Mouse (Mus musculus) limb, embryonic 10.5 days (tissue): ENCODE data around the gene Pde3b. TPM values are rescaled to one million over a fixed set of nuclear protein-coding genes. Genes with fewer than 3 reads are reported as not detected.
"Not testable (repeated sequence)": the region's sequence is repeated elsewhere in the genome, so short reads cannot be mapped to it uniquely, and the experiment has no call there.

Source experiments
- DNase-seq: peaks from one replicate; pipeline ENCODE4 v3.0.0-alpha.2; 2017; ENCODE audit warnings: low spot score
- H3K27ac ChIP-seq: fragments of 300-500 bp; sonication (generic); 2 replicates; pipeline ENCODE4 v1.5.1; 2016; ENCODE audit warnings: mild to moderate bottlenecking
- H3K27me3 ChIP-seq: fragments of 300-500 bp; sonication (generic); 2 replicates; pipeline ENCODE4 v1.6.1; 2016; ENCODE audit warnings: low read depth, mild to moderate bottlenecking; ENCODE audit not compliant: poor library complexity, severe bottlenecking
- H3K36me3 ChIP-seq: fragments of 300-500 bp; sonication (generic); 2 replicates; pipeline ENCODE4 v1.6.1; 2016; ENCODE audit warnings: mild to moderate bottlenecking, moderate library complexity
- H3K4me1 ChIP-seq: fragments of 300-500 bp; sonication (generic); 2 replicates; pipeline ENCODE4 v1.6.1; 2016
- H3K4me3 ChIP-seq: fragments of 300-500 bp; sonication (generic); 2 replicates; pipeline ENCODE4 v1.5.1; 2016; ENCODE audit warnings: mild to moderate bottlenecking, moderate library complexity
- H3K9me3 ChIP-seq: fragments of 300-500 bp; sonication (generic); replicated peaks from 2 replicates; pipeline ENCODE4 v1.6.1; 2016; ENCODE audit warnings: mild to moderate bottlenecking
- WGBS: fragments of 180-500 bp; shearing (Covaris S2); methylation state at CpG from one replicate; pipeline ENCODE4 v1.1.7; 2016; 5-methylcytosine and 5-hydroxymethylcytosine counted together
- polyA plus RNA-seq: library from polyadenylated mRNA; unstranded; fragments of >200 nt; fragmentation: Nextera tagmentation; extraction: Ambion mirVana; gene quantifications from 2 replicates; pipeline ENCODE4 v1.2.1, GENCODE M21; 2016

The Pde3b gene
- polyA plus RNA-seq: 7.5 and 7.8 TPM in 2 replicates

GRCm38 (mm10) chr7:114414421-114415335 lies at the start of gene Pde3b:
TSS of gene Pde3b (plus strand) at chr7:114415281.
- H3K4me1 ChIP-seq: peaks cover 23% of the 10 kb centered on the region
- no peaks in the 10 kb centered on the region for H3K27me3 ChIP-seq
- no peaks in the 10 kb centered on the region for H3K9me3 ChIP-seq
- H3K4me3 ChIP-seq: peak within 1 kb of the TSS; percentile 90
- WGBS: 2% methylated on average over 66 of the region's 70 CpGs
- H3K27ac ChIP-seq: peak within 1 kb of the TSS; percentile 98
- no peaks in the 10 kb centered on the region for H3K36me3 ChIP-seq
- DNase-seq: peak; percentile 82

GRCm38 (mm10) chr7:114402130-114402529 lies 13.0 kb upstream of the Pde3b start:
- Histone ChIP-seq H3K9me3 (no peaks in the 10 kb centered on the region), H3K4me1 (no peaks in the 10 kb centered on the region)
- WGBS: 95% methylated on average over 3 of the region's 3 CpGs

GRCm38 (mm10) chr7:114415336-114416020 lies 397 bp downstream of the Pde3b start:
- H3K36me3 ChIP-seq: no peaks in the 10 kb centered on the region
- peak overlapping the region; percentile 90 for H3K4me3 ChIP-seq
- DNase-seq: peak; percentile 71
- H3K27me3 ChIP-seq: no peaks in the 10 kb centered on the region
- H3K4me1 ChIP-seq: peaks cover 23% of the 10 kb centered on the region
- under 1% methylated on average over 92 of the region's 103 CpGs for WGBS
- H3K9me3 ChIP-seq: no peaks in the 10 kb centered on the region
- peak overlapping the region; percentile 98 for H3K27ac ChIP-seq

More at GRCm38 (mm10) chr7:114402130-114402529, 13.0 kb upstream of the Pde3b start:
- no peak for DNase-seq
- no peaks in the 10 kb centered on the region for H3K36me3 ChIP-seq
- H3K4me3 ChIP-seq: no peak overlapping the region
- no peaks in the 10 kb centered on the region for H3K27me3 ChIP-seq
- no peak overlapping the region for H3K27ac ChIP-seq

GRCm38 (mm10) chr7:114416021-114416845 lies 1.2 kb downstream of the Pde3b start:
- Histone ChIP-seq H3K4me3 (peak overlapping the region; percentile 90), H3K36me3 (no peaks in the 10 kb centered on the region), H3K9me3 (no peaks in the 10 kb centered on the region), H3K4me1 (peaks cover 23% of the 10 kb centered on the region), H3K27me3 (no peaks in the 10 kb centered on the region), H3K27ac (peak overlapping the region; percentile 98)
- DNase-seq: peak; percentile 77
- under 1% methylated on average over 66 of the region's 66 CpGs for WGBS

- whole genome bisulfite sequencing: 83% methylated on average over 3 of the region's 3 CpGs
- peaks cover 22% of the 10 kb centered on the region for H3K4me1 ChIP-seq
- not testable (repeated sequence) for H3K36me3 ChIP-seq, H3K27ac ChIP-seq, DNase-seq, H3K4me3 ChIP-seq, H3K27me3 ChIP-seq, H3K9me3 ChIP-seq
These were observed 4.2 kb downstream of the Pde3b start for GRCm38 (mm10) chr7:114419331-114419730.

GRCm38 (mm10) chr7:114420918-114421317 lies 5.8 kb downstream of the Pde3b start:
- no peaks in the 10 kb centered on the region for H3K9me3 ChIP-seq
- WGBS: 50% methylated on average over 4 of the region's 4 CpGs

DNA sequence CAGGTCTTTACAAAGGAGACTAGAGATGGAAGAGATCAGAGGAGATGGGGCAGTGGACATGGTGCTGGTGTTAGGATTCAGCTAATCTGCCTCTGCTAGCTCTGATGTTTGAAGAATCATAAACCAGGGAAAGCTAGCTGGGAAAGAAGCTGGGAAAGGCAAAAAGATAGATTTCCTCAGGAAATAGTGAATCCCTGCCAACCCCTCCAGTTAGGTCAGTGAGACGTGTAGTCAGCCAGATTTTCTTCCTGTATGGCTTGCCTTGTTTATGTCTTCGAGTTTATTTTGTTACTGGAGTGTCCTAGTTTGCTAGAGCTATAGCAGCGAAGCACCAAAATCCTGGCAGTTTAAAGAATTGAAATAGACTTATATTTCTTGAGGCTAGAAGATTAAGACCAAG lies 7.1 kb downstream of the Pde3b start:
- Histone ChIP-seq H3K9me3 (no peaks in the 10 kb centered on the region), H3K4me3 (no peak overlapping the region), H3K27me3 (no peaks in the 10 kb centered on the region), H3K27ac (no peak overlapping the region), H3K36me3 (no peaks in the 10 kb centered on the region), H3K4me1 (peaks cover 9% of the 10 kb centered on the region)
- no peak for DNase-seq
- WGBS: 86% methylated on average over 3 of the region's 3 CpGs

More at GRCm38 (mm10) chr7:114420918-114421317, 5.8 kb downstream of the Pde3b start:
- Histone ChIP-seq H3K4me3 (no peak overlapping the region), H3K4me1 (peaks cover 15% of the 10 kb centered on the region), H3K27ac (no peak overlapping the region), H3K27me3 (no peaks in the 10 kb centered on the region), H3K36me3 (no peaks in the 10 kb centered on the region)
- no peak for DNase-seq

DNA sequence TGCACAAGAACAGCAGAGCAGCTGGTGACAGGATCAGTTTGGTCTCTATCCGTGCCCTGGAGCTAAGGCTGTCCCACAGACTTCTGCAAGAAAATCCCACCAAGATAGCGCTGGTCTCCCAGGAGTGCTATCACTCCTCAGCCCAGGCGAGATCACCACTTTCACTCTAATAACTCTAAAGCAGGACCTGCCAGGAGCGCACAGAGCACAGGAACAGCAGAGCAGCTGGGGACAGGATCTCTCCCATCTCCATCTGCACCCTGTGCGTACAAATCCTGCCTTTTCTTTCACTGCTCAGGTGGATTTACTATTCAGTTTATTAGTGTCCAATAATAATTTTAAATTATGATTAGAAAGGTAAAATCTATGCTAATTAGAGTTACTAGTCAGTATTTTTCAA lies 14.7 kb downstream of the Pde3b start:
- Histone ChIP-seq H3K4me1 (no peaks in the 10 kb centered on the region), H3K36me3 (no peaks in the 10 kb centered on the region), H3K27ac (no peak overlapping the region), H3K9me3 (no peaks in the 10 kb centered on the region), H3K27me3 (no peaks in the 10 kb centered on the region), H3K4me3 (no peak overlapping the region)
- WGBS: 85% methylated on average over 5 of the region's 5 CpGs
- no peak for DNase-seq

DNA sequence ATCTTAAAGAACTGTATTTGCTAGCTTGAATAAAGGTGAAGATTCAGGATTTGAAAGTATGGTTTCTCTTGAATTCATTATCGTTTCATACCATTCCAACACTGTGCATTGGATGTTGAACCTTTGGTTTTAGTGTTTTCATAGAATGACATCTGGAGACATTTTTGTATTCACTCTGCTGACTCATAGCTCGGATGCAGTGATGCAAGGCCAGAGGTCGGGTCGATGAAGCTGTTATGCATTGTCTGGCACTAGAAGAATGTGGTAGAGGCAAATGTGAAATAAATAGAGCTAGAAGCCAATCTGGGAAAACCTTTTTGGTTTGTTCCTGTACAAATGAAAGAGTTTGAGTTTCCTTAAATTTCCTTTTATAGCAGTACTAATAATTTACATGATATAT lies 16.9 kb downstream of the Pde3b start:
- Histone ChIP-seq H3K27ac (no peak overlapping the region), H3K9me3 (no peaks in the 10 kb centered on the region), H3K27me3 (no peaks in the 10 kb centered on the region), H3K4me1 (no peaks in the 10 kb centered on the region), H3K36me3 (no peaks in the 10 kb centered on the region), H3K4me3 (no peak overlapping the region)
- WGBS: 78% methylated on average over 4 of the region's 4 CpGs
- DNase-seq: no peak

DNA sequence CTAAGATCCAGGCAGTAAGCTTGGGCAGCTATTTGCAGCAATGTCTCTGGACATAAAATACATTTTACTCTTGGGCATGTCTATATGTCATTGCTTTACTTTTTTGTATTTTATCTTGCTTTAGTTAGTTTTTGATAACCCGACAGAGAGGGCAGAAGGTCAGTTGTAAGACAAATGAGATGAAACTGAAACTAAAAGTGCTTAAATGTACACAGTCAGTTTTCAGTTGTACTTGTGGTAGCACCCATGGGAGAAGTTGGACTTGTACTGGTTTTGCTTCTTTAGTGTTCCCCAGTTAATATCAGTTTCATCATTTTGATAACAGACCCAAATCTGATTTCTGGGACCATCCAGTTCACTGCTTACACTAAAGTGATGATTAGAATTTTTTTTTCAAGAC lies 24.6 kb downstream of the Pde3b start:
- Histone ChIP-seq H3K27ac (no peak overlapping the region), H3K4me1 (no peaks in the 10 kb centered on the region)
- 91% methylated on average over 1 of the region's 1 CpGs for WGBS

DNA sequence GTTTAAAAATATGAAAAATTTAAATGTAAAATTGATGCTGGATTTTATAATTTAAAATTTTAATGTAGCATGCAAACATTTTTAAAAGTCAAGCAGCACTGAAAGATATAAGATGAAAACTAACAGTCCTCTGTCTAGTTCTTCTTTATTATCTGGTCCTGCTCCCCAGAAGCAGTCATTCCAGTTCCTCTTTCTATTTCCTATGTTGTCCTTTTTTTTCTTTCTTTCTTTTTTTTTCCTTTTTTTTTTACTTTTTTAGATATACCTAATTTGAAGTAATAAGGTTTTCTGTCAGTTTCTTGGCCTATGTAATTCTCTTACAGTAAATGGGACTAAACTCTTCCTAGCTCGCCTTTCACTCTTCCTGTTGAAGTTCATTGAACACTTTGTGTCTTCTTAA lies 25.4 kb downstream of the Pde3b start:
- 95% methylated on average over 1 of the region's 1 CpGs for WGBS

More for the DNA sequence above, 24.6 kb downstream of the Pde3b start:
- Histone ChIP-seq H3K36me3 (no peaks in the 10 kb centered on the region), H3K4me3 (no peak overlapping the region), H3K27me3 (no peaks in the 10 kb centered on the region), H3K9me3 (no peaks in the 10 kb centered on the region)
- DNase-seq: no peak

DNA sequence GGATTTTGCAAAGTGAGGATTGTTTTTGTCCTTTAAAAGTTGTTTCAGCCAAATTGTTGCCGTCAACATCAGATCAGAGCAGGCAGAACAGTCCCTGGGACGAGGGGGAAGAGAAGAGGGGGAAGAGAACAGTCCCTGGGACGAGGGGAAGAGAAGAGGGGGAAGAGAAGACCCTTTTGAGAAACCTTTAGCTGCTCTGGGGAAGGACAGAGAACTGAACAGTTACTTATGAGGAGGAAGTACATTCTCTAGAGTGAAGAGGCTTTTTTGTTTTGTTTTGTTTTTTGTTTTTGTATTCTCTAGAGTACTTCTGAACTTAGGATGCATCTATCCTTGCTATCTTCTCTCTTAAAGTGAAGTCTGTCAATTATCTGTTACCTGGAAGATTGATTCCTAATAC lies 37.8 kb downstream of the Pde3b start:
- WGBS: 65% methylated on average over 3 of the region's 3 CpGs
- H3K4me3 ChIP-seq: no peak overlapping the region
- DNase-seq: no peak
- H3K36me3 ChIP-seq: no peaks in the 10 kb centered on the region
- H3K27ac ChIP-seq: no peak overlapping the region
- no peaks in the 10 kb centered on the region for H3K27me3 ChIP-seq
- no peaks in the 10 kb centered on the region for H3K9me3 ChIP-seq
- no peaks in the 10 kb centered on the region for H3K4me1 ChIP-seq

More for the DNA sequence above, 25.4 kb downstream of the Pde3b start:
- Histone ChIP-seq H3K36me3 (no peaks in the 10 kb centered on the region), H3K27me3 (no peaks in the 10 kb centered on the region), H3K27ac (no peak overlapping the region), H3K9me3 (no peaks in the 10 kb centered on the region), H3K4me1 (no peaks in the 10 kb centered on the region), H3K4me3 (no peak overlapping the region)
- no peak for DNase-seq
